Mouse (Mus musculus) cerebral cortex, adult 2 months (tissue): Measurements from ENCODE around the gene Aox4.

Experiments
- WGBS: fragments of 180-500 bp; shearing (Covaris S2); methylation state at CpG from one replicate; pipeline ENCODE4 v1.1.7; 2018; 5-methylcytosine and 5-hydroxymethylcytosine counted together

The Aox4 gene

GRCm38 (mm10) chr1:58302015-58302414 is 91.8 kb downstream of the Aox4 start:
- 84% methylated on average over 6 of the region's 6 CpGs for WGBS

GRCm38 (mm10) chr1:58303009-58303408 is 92.8 kb downstream of the Aox4 start:
- 97% methylated on average over 6 of the region's 6 CpGs for WGBS

DNA sequence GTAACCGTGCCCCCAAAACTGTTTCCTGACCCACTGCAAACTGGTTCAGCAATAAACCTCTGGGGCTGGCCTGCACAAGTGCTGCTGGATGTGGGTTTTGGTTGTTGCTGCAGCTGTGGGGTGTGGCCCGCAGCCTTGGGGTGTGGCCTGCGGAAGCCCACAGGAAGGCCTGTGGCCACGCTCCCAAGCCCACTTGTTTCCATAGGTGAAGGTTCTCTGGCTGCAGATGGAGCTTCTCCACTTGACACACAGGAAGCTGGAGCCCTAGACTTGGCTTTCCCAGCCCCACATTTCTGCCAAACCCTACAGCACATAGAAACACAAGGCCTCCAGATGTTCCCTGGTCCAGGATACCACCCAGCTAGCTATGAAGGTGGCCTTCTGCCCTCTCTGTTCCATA is 93.5 kb downstream of the Aox4 start:
- 87% methylated on average over 4 of the region's 4 CpGs for WGBS

DNA sequence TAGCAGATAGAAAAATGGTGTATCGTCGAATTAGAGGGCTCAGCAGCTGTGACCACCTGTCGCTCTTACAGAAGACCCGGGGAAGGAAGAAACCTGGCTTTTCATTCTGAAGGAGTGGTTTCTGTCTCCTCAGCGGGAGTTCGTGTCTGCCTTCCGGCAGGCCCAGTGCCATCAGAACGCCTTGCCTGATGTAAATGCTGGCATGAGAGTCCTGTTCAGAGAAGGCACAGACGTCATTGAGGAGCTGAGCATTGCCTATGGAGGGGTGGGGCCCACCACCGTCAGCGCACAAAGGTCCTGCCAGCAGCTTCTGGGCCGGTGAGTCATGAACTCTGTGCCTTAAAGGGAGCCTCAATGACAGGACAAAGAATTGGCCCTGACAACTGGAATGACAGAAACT is 94.1 kb downstream of the Aox4 start:
- WGBS = 48% methylated on average over 12 of the region's 12 CpGs

DNA sequence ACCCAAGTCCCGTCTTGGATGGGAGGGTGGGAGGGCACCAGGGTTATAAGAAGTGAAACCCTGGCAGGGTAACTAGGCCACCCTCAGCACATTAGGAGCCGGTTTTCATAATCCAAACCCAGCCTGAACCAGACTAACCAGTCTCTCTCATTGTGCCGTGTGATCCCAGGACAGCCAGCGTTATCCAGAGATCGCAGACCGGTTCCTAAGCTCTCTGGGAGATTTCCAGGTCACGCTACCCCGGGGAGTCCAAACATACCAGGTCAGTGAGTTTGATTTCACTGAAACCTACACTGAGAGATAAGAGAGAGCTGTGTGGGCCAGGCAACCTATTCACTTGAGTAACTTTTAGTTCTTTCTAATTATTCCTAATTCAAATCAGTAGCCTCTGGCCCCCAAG is 97.0 kb downstream of the Aox4 start:
- WGBS = 89% methylated on average over 8 of the region's 8 CpGs

DNA sequence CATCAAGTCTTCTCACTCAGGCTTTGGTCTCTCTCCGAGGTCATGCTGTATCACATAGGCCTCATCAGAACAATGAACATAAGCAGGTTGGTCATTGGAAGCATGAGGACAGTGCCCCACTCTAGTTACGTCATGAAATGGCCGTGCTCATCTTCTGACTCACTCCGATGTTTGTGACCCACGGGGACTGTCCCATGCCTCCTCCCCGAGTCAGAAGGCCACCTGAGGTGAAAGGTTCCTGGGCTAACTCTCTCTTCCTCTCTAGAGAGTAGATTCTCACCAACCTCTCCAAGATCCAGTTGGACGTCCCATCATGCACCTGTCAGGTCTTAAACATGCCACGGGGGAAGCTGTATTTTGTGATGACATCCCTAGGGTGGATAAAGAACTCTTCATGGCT is 98.4 kb downstream of the Aox4 start:
- 92% methylated on average over 8 of the region's 8 CpGs for WGBS

GRCm38 (mm10) chr1:58309853-58310252 is 99.7 kb downstream of the Aox4 start:
- 93% methylated on average over 4 of the region's 4 CpGs for WGBS

DNA sequence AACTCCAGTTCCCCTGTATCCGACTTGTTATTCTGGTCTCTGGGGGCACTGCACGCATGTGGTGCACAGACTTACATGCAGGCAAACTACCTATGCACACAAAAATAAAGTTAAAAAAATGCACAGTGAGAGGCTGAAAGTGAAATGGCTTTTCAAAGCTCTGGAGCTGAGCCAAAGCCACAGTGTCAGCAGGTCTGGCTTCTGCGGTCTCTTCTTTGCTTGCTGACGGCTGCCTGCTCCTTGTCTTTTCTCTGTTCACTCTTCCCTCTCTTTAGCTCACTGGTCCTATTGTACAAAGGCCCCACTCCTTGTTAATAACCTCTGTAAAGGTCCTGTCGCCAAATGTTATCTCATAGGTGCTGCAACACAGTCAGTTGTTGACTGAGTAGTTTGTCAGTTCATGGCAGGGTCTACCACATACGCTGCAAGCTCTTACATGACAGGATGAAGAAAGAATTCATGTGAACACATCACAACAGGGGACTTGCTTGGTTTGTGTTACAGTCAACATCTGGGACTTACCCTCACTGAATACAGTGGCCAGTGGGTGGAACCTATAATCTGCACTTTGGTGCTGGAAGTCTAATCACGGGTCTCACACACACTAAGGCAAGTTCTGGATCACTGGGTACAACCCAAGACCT is 101.1 kb downstream of the Aox4 start:
- WGBS = 82% methylated on average over 7 of the region's 7 CpGs

DNA sequence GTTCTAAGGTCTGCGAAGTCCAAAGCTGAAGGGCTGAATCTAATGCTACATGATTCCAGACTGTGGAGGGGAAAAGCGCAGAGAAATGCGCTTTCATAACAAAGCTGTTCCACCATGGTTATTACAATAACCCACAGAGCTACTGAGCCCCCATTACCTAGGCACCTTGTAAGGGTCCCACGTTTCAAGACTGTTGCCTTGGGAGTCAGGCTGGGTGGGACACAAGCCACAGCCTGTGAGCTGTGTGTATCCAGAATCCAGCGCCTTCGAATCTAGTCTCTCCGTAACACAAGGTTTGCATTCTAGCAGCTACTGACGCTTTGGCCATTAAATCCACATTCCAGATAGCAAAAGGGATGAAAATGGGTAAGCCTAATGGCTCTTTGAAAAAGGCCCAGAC is 103.0 kb downstream of the Aox4 start:
- WGBS = 95% methylated on average over 8 of the region's 8 CpGs

DNA sequence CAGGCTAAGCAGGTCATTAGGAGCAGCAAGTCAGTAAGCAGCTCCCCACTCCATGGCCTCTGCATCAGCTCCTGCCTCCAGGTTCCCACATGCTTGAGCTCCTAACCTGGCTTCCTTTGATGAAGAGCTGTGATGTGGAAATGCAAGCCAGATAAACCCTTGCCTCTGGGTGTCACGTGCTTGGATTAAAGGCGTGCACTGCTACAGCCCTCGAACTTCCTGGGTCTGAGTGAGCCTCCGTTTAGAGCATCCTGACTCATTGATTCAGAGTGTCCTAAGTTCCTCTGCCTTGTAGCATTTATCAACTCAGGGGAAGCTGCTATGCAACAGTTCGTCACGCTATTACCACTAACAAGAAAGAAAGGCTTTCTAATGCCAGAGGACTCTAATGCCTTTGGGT is 105.3 kb downstream of the Aox4 start:
- WGBS = 83% methylated on average over 6 of the region's 6 CpGs
